Mouse (Mus musculus) heart, postnatal 10 days (tissue): ENCODE results near the gene Leprot. TPM values are rescaled to one million over a fixed set of nuclear protein-coding genes. Genes with fewer than 3 reads are reported as not detected.

Source experiments
- DNase-seq, 2 experiments: peaks; one replicate each; pipeline ENCODE4 v3.0.0; 2021
- intact Hi-C: fragments of 180-260 bp; cut with DNase I; formaldehyde crosslinking; loops from one replicate; pipeline ENCODE4 v1.15.1; 2025
- total RNA-seq, 2 experiments: library from RNA; stranded (reverse); gene quantifications; 2 replicates each; pipeline ENCODE4 v1.2.3; 2021

Leprot gene
- total RNA-seq, 2 experiments from 2014 or later = 48.3 to 53.3 TPM

- DNase-seq = no peak
- intact Hi-C loops = loop anchor here (2.0 to 10.0 kb wide), 4 partner anchors 182 to 998 kb away; no protein-coding TSS in a partner anchor
These were observed 9.5 kb downstream of the Leprot start for GRCm38 (mm10) chr4:101656956-101657570.

DNA sequence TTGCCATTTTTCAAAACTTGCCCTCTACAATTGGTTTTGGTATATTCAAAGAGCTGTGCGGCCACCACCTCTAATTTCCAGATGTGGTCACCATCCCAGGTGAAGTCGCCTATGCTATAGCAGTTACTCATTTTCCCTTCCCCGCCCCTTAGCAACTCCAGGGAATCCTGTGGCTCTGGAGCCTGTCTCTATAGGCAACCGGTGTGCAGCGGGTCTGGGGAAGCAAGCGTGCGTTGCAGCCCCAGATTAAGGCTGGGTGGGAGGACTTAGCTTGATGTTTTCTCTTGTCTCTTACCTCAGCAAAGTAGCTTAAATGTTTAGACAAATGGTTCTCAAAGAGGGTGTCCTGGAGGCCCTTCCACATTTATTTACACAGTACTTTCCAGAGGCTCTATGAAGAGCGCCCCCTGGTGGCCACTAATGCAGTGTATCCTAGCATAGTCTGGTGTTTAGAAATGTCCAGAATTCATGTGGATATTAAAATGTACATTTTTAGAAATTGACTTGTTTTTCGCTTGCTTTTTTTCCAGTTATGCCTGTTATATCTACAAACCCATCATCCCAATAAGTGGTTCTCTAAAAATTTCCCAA, 16.7 kb downstream of the Leprot start:
- DNase-seq = peak in 1 of 2 experiments; percentile 55

DNA sequence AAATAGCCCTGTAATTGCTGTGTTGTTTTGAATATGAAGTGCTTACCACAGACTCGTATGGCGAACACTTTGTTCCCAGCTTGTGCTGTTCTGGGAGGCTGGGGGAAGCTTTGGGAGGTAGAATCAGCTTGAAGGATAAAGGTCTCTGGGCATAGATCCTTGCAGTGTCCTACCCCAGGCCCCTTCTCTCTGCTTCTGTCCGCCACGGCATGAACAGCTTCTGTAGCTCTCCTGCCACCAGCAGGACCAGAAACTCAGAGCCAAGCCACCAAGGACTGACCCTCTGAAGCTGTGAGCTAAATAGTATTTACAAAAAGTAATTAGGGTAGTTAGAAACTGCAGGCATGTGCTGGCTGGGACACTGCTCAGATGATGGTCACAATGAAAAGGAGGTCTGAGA, 17.2 kb downstream of the Leprot start:
- intact Hi-C loops = no loop called here
- no peak for DNase-seq

More for the DNA sequence above, 16.7 kb downstream of the Leprot start:
- intact Hi-C loops = no loop called here

- intact Hi-C loops = no loop called here
- no peak for DNase-seq
These were observed 21.6 kb downstream of the Leprot start for GRCm38 (mm10) chr4:101669161-101669560.

DNA sequence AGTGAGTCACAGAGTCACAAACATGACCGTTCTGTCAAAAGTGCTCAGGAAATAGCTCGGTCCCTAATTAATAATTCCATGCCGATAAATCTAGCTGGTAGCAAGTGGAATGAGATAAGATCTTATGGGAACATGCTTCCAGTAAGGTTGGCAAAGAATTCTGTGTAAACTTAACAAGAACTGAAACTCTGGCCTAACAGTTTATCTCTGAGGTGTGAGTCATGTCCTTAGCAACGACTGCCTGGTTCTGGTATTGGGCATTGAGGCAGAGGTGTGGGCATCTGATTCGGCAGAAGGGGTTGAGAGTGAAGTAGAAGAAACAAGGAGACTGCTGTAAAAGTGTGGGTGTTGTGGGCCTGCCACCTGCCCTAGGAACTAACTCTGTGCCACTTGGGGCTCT, 22.3 kb downstream of the Leprot start:
- intact Hi-C loops = no loop called here
- DNase-seq = no peak

DNA sequence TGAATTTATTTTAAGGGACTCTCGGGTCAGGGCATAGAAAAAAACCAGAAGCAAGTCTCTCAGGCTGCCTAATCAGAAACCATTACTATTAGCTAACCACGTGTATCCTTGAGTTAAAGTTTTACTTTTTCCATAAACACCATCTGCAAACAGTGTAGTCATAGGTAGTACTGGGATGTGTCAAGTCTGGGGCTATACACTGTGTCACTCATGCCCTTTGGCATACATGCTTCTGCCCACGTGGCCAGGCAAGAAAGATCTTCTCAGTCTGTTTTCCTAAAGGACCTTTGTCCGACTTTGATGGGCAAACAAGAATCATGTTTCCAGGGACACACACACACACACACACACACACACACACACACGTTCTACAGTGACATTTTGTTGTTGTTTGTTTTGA, 27.3 kb downstream of the Leprot start:
- intact Hi-C loops = no loop called here

DNA sequence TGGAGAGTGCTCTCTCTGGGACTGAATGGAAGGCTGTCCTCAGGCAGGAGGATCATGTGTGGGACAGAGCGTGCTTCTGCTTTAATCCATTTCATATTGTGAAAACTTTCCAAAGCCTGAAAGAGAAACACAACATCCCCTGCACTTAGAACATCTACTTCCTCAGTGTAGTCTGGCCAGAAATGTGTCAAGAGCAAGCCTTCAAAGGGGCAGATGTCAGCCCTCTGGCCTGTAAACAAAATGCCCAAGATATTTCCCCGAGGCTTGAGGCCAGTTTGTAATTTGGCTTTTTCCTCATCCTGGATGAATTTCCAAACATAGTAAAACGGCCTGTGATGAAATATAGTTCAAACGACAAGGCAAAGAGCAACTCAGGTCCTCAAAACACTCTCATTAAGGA, 28.2 kb downstream of the Leprot start:
- intact Hi-C loops = no loop called here
- peak; percentile 53 to 56 for DNase-seq

More for the DNA sequence above, 27.3 kb downstream of the Leprot start:
- DNase-seq = no peak

DNA sequence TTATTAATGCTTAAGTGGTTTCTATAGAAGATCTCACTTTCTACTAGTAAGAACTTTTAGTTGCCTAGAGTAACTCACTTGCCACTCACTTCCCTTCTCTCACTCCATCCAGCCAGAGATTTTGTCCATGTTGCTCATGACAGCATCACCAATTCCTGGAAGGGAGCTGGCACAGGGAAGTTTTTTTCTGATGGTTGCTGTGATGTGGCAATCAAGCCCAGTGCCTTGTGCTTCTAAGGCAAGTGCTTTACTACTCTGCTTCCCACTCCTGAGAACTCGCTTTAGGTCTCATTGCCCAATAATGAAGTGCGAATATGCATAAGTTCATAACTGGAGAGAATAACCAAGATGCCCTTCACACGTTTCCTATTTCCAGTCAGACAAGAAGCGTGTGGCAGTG, 35.1 kb downstream of the Leprot start:
- intact Hi-C loops = no loop called here
- no peak for DNase-seq

DNA sequence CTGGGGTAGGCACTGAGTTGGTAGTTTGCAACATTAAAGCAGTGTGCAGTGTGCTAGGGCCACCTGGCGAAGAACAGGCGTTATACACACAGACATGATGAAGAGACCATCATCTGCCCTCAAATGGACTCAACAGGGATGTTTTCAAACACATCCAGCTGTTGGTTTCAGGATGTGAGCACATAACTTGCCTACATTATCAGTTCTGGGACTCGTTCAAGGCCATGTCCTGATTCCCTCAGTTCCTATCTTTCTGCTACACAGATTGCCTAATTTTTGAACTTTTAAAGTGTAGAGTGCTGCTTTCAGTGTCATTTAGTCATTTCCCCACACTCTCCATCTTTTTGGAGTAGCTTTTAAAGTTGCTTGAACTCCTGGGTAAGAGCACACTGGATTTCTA, 35.6 kb downstream of the Leprot start:
- intact Hi-C loops = no loop called here

DNA sequence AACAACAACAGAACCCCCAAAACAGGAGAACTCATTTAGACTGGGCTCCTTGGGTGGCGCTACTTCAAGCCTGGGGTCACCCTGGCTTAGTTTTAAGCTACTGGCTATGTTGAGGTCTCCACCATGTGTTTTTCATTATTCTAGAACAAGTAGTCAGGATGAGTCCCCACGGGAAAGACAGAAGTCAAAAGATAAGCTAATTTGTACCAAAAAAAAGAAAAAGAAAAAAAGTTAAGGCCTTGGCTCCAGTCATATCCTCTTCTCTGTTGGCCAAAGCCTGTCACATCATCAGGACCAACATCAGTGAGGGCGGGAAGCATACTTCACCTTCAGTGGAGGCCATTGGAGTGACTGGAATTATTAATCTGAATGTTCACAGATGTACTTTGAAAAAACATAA, 37.3 kb downstream of the Leprot start:
- DNase-seq = peak; percentile 18 to 19
- intact Hi-C loops = no loop called here

More for the DNA sequence above, 35.6 kb downstream of the Leprot start:
- peak in 1 of 2 experiments; percentile 16 for DNase-seq

- no peak for DNase-seq
- intact Hi-C loops = no loop called here
These were observed 38.8 kb downstream of the Leprot start for GRCm38 (mm10) chr4:101686227-101686810.

DNA sequence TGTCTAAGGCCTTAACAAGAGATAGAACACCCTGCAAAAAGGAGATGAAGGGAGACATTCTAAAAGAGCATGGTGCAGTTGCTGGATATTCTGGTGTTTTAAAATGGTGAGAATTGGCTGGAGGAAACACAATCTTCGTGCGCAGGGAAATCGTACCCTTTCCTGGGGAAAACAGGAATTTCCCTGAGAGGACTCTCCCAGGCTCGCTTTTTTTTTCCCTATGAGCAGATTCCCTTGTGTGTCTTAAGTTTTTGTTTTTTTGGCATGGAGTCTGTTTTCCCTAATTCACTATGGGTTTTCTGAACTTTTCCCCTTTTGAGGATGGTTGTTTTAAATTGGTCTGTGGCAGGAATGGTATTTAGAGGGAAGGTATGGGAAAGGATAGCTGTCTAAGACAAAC, 41.7 kb downstream of the Leprot start:
- no peak for DNase-seq

GRCm38 (mm10) chr4:101689645-101690044, 42.1 kb downstream of the Leprot start:
- peak in 1 of 2 experiments; percentile 21 for DNase-seq
- intact Hi-C loops = no loop called here

More for the DNA sequence above, 41.7 kb downstream of the Leprot start:
- intact Hi-C loops = no loop called here

- DNase-seq = peak; percentile 29 to 30
- intact Hi-C loops = no loop called here
These were observed 45.4 kb downstream of the Leprot start for GRCm38 (mm10) chr4:101692892-101693291.

GRCm38 (mm10) chr4:101694529-101694928, 47.0 kb downstream of the Leprot start:
- intact Hi-C loops = no loop called here
- DNase-seq = no peak

DNA sequence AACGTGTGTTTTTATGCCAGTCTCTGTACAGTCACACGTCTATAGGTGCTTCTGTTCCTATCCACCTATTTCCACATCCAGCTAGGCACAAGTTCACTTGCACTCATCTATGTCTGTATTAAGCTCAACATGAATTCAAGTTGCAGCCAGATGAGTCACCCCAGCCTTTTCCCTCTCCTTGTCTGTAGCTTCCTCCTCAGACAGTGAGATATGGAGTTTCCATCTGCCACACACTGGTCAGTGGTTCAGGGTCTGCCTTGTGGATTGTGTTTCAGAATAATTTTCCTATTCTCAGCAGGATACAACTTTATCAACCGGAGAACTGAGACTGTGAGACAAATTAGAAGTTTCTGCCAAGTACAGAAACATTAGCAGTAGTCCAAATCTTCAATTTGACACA, 49.7 kb downstream of the Leprot start:
- intact Hi-C loops = no loop called here
- DNase-seq = no peak

DNA sequence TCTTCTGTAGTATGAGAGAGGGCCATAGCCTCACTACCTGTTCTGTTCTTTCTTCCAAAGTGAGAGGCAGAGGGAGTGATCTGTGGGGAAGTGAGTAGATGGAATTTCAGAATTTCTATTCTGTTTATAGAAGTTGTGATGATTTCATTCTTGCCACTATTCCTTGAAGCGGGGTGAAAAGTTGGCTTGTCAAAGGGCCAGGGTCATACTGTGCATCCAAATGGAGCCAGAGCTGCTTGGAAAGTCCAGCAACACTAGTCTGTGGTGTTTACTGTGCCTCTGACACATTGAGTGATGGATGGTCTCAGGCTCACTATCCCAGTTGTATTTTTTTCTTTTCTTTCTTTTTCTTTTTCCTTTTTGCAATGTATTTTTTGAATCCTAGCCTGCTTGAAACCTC, 51.9 kb downstream of the Leprot start:
- intact Hi-C loops = no loop called here
- peak in 1 of 2 experiments; percentile 23 for DNase-seq

DNA sequence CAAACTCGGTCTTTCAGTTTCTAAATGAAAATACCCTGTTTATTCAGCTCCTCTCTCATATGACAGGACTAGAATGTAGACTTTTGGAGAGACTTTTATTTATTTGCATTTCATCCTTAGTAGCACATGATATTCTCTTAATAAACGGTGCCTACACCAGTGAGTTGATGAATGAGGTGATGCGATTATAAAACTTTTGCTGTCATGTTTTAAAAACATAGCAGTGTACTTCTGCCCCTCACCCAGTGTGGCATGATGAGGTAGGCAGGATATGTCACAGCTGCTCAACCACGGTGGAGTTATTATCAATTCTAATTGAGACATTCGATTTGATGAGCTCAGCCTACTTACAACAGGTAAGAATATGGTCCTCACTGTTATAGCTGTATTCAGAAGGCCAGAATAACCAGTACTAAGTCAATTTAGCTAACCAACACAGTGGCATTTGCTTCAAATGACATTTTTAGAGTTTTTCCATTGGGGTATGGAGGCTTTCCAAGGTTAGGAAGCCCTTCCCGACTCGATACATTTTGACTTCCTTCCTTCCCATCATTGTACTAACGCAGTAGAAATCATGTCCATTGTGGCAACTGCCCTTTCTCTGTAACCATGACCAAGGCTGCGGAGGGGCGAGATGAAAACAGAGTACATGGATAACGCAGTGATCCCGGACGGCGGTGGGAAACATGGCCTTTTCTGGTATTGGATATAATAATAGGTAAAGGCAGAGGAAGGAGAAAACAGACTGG, 53.5 kb downstream of the Leprot start:
- intact Hi-C loops = no loop called here
- DNase-seq = no peak

DNA sequence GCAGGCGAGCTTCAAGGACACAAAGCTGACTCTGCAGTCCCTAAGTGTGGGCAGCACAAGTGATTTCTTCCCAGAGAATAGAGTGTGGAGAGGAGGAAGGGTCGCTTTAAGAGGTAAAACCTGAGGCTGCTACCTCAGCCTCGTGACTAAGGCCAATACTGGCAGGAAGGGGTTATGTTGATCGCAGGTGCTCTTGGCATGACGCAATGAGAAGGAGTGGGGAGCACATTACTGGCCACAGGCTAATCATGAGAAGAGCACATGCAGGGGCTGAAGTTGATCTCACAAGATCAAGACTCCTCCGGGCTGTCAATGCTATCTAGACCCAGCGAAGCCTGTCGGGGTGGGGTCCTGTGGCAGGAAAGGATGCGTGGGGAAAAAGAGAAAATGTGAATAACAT, 57.8 kb downstream of the Leprot start:
- DNase-seq = no peak
- intact Hi-C loops = no loop called here

- DNase-seq = no peak
- intact Hi-C loops = no loop called here
These were observed 59.7 kb downstream of the Leprot start for GRCm38 (mm10) chr4:101707234-101707633.

GRCm38 (mm10) chr4:101707953-101708352, 60.4 kb downstream of the Leprot start:
- no peak for DNase-seq
- intact Hi-C loops = no loop called here
